8 mouse cellular contexts compared by ENCODE assay signal in genomic region chrX:160765389-160766232, GRCm38 (mm10). TPM values are rescaled to one million over a fixed set of nuclear protein-coding genes. Genes with fewer than 3 reads are reported as not detected.
DNase-seq lines count a peak whose midpoint lies in the region; ATAC-seq and TF ChIP-seq lines count a peak whose summit lies in the region.

No protein-coding gene starts in this region.

- peak overlapping the region; percentile 42 for H3K4me2 ChIP-seq in embryonic facial prominence, embryonic 15.5 days (replicated peaks)
- H3K4me2 ChIP-seq in limb, embryonic 13.5 days (replicated peaks), result peak overlapping the region; percentile 55
- H3K4me2 ChIP-seq in midbrain, embryonic 15.5 days, result peak overlapping the region; percentile 51

- no peak overlapping the region for H3K9ac ChIP-seq in embryonic facial prominence, embryonic 15.5 days
- H3K9ac ChIP-seq in limb, embryonic 13.5 days, result peak overlapping the region; percentile 35; the same call in 1 of the 2 replicates
- no peak overlapping the region for H3K9ac ChIP-seq in midbrain, embryonic 15.5 days

- H3K9me3 ChIP-seq in embryonic facial prominence, embryonic 15.5 days (replicated peaks), result no peaks in the 10 kb centered on the region
- no peaks in the 10 kb centered on the region for H3K9me3 ChIP-seq in limb, embryonic 13.5 days
- H3K9me3 ChIP-seq in midbrain, embryonic 15.5 days, result no peaks in the 10 kb centered on the region

- 0 out of 2 replicates have a peak, but pooled peaks cover 2% of the 10 kb centered on the region for H3K4me1 ChIP-seq in bone marrow macrophage, adult 2 months (ENCODE audit: control insufficient read depth, insufficient read depth, low read length)
- H3K4me1 ChIP-seq in embryonic facial prominence, embryonic 15.5 days, result no peaks in the 10 kb centered on the region
- no peaks in the 10 kb centered on the region for H3K4me1 ChIP-seq in limb, embryonic 13.5 days
- no peaks in the 10 kb centered on the region for H3K4me1 ChIP-seq in midbrain, embryonic 15.5 days

- no peaks in the 10 kb centered on the region for H3K36me3 ChIP-seq in embryonic facial prominence, embryonic 15.5 days
- H3K36me3 ChIP-seq in limb, embryonic 13.5 days, result no peaks in the 10 kb centered on the region
- H3K36me3 ChIP-seq in midbrain, embryonic 15.5 days (replicated peaks), result no peaks in the 10 kb centered on the region

- no peak for TF ChIP-seq CTCF in bone marrow macrophage, adult 2 months (IDR thresholded peaks at IDR 0.05; ENCODE audit: low read depth, low read length)

- no peaks in the 10 kb centered on the region for H3K27me3 ChIP-seq in embryonic facial prominence, embryonic 15.5 days
- H3K27me3 ChIP-seq in limb, embryonic 13.5 days, result peaks cover 23% of the 10 kb centered on the region; the same call in 1 of the 2 replicates
- H3K27me3 ChIP-seq in midbrain, embryonic 15.5 days (replicated peaks), result peaks cover 3% of the 10 kb centered on the region; the same call in 1 of the 2 replicates

- ATAC-seq in embryonic facial prominence, embryonic 15.5 days (ENCODE audit: insufficient number of reproducible peaks, low FRiP score, low TSS enrichment, low read depth), result peak; percentile 89
- peak; percentile 96 for ATAC-seq in limb, embryonic 13.5 days (ENCODE audit: low FRiP score, low read depth)
- peak; percentile 98 for ATAC-seq in midbrain, embryonic 15.5 days (replicated peaks)

- TF ChIP-seq POLR2A in bone marrow macrophage, adult 2 months (IDR thresholded peaks at IDR 0.05; ENCODE audit: borderline replicate concordance, low read depth, low read length), result no peak

- H3K4me3 ChIP-seq in bone marrow macrophage, adult 2 months (ENCODE audit: insufficient read depth, low read length), result peak overlapping the region; percentile 70
- H3K4me3 ChIP-seq in embryonic facial prominence, embryonic 15.5 days (replicated peaks), result peak overlapping the region; percentile 49
- peak overlapping the region; percentile 49 for H3K4me3 ChIP-seq in limb, embryonic 13.5 days
- H3K4me3 ChIP-seq in midbrain, embryonic 15.5 days, result peak overlapping the region; percentile 45

- H3K27ac ChIP-seq in bone marrow macrophage, adult 2 months (ENCODE audit: insufficient read depth, low read depth, low read length), result no peak overlapping the region
- H3K27ac ChIP-seq in embryonic facial prominence, embryonic 15.5 days (replicated peaks), result peak overlapping the region; percentile 86; the same call in 1 of the 2 replicates
- 0 out of 2 replicates have a peak overlapping the region, but pooled peaks have one; percentile 22 for H3K27ac ChIP-seq in limb, embryonic 13.5 days
- H3K27ac ChIP-seq in midbrain, embryonic 15.5 days, result no peak overlapping the region

- WGBS in embryonic facial prominence, embryonic 15.5 days, result 26% methylated on average over 30 of the region's 30 CpGs
- 25% methylated on average over 30 of the region's 30 CpGs for WGBS in limb, embryonic 13.5 days
- WGBS in midbrain, embryonic 15.5 days, result 30% methylated on average over 30 of the region's 30 CpGs

- DNase-seq in B cell, adult 2 months, result peak; percentile 94 to 95
- DNase-seq in heart, adult 9 months (ENCODE audit: low spot score in 2 of 2), result peak; percentile 76 to 88
- peak; percentile 95 for DNase-seq in kidney, adult 9 months
- peak; percentile 81 to 89 for DNase-seq in spleen, adult 18-20 months

RNA-seq across cellular contexts. Expression of gene Rs1, which starts 2.2 kb away (rescaled TPM):
- polyA plus RNA-seq in bone marrow macrophage, adult 2 months (2012; ENCODE audit: insufficient read depth, insufficient read length, missing spikeins), result not detected in 2 replicates
- polyA plus RNA-seq in embryonic facial prominence, embryonic 15.5 days (2015; fragmentation: Nextera tagmentation; extraction: Ambion mirVana), result not detected in 2 replicates
- 0.06 TPM in 1 of 2 replicates, not detected in the other for polyA plus RNA-seq in limb, embryonic 13.5 days (2015; fragmentation: Nextera tagmentation; extraction: Ambion mirVana)
- 0.06 and 0.17 TPM in 2 replicates for polyA plus RNA-seq in midbrain, embryonic 15.5 days (2015; fragmentation: Nextera tagmentation; extraction: Ambion mirVana)

RNA-seq across cellular contexts. Expression of gene Ppef1, which starts 30.0 kb away (rescaled TPM):
- not detected in 2 replicates for polyA plus RNA-seq in bone marrow macrophage, adult 2 months (2012; ENCODE audit: insufficient read depth, insufficient read length, missing spikeins)
- polyA plus RNA-seq in embryonic facial prominence, embryonic 15.5 days (2015; fragmentation: Nextera tagmentation; extraction: Ambion mirVana), result 0.28 and 0.75 TPM in 2 replicates
- 1.2 and 1.7 TPM in 2 replicates for polyA plus RNA-seq in limb, embryonic 13.5 days (2015; fragmentation: Nextera tagmentation; extraction: Ambion mirVana)
- polyA plus RNA-seq in midbrain, embryonic 15.5 days (2015; fragmentation: Nextera tagmentation; extraction: Ambion mirVana), result 0.24 and 0.34 TPM in 2 replicates

Comparison
In these comparisons a context has a peak if more than half of its experiments do, and no peak if none do; other contexts are left out.
1. H3K27ac ChIP-seq: peak in embryonic facial prominence, embryonic 15.5 days (single experiment) and limb, embryonic 13.5 days (single experiment); none in bone marrow macrophage, adult 2 months (single experiment) and midbrain, embryonic 15.5 days (single experiment).
2. Peak in every context shown above with its lines, with median percentiles within 50 percentile points of each other: DNase-seq, H3K4me3 ChIP-seq, ATAC-seq and H3K4me2 ChIP-seq.